Mouse (Mus musculus): ENCODE data around the gene Tcap. TPM values are rescaled to one million over a fixed set of nuclear protein-coding genes. Genes with fewer than 3 reads are reported as not detected.

Tcap gene
- total RNA-seq (2012; rRNA removed) = 0.26 and 0.45 TPM in 2 replicates

- H3K9ac ChIP-seq (ENCODE audit: insufficient read depth, low read depth, low read length, poor library complexity, severe bottlenecking) = no peak within 1 kb of the TSS
- no peak for DNase-seq (ENCODE audit: low read depth, low spot score)
- peaks cover 0 to 8% of the 10 kb centered on the region in 2 experiments; a peak in 1 of 4 replicates for H3K4me1 ChIP-seq (ENCODE audit: control insufficient read depth in 2 of 2, insufficient read depth in 2 of 2, low read length in 2 of 2, poor library complexity in 1 of 2)
- no peak within 1 kb of the TSS for H3K27ac ChIP-seq (ENCODE audit: insufficient read depth, low read depth, low read length, poor library complexity, severe bottlenecking)
- no peaks in the 10 kb centered on the region for H3K9me3 ChIP-seq (ENCODE audit: control insufficient read depth, insufficient read depth, low read depth, low read length)
- H3K36me3 ChIP-seq (ENCODE audit: control insufficient read depth, insufficient read depth, low read length, poor library complexity, severe bottlenecking) = peaks cover 14% of the 10 kb centered on the region; the same call in 1 of the 2 replicates
- in situ Hi-C loops (cut with MboI; ENCODE audit: low sequenced_read_pairs in 2 of 2, unreplicated experiment in 2 of 2) = no loop called here
- TF ChIP-seq HCFC1 (IDR thresholded peaks at IDR 0.05; ENCODE audit: borderline replicate concordance, insufficient read depth, low read length) (no peak), ZNF384 (IDR thresholded peaks at IDR 0.05; ENCODE audit: low read depth, low read length) (no peak), CHD2 (IDR thresholded peaks at IDR 0.05; ENCODE audit: low read depth, low read length) (no peak), ZC3H11A (IDR thresholded peaks at IDR 0.05; ENCODE audit: borderline replicate concordance, low read depth, low read length) (no peak), MAFK (IDR thresholded peaks at IDR 0.05; ENCODE audit: insufficient read depth, low read depth, low read length) (no peak)
- H3K4me3 ChIP-seq (ENCODE audit: insufficient read depth in 1 of 2, low read depth in 1 of 2, low read length in 2 of 2, poor library complexity in 1 of 2, severe bottlenecking in 1 of 2) = peak within 1 kb of the TSS; percentile 33 to 35; a peak in 2 of 4 replicates
Measured at GRCm38 (mm10) chr11:98383261-98384030, at the start of gene Tcap. TSS of gene Tcap (plus strand) at chr11:98383811.

DNA sequence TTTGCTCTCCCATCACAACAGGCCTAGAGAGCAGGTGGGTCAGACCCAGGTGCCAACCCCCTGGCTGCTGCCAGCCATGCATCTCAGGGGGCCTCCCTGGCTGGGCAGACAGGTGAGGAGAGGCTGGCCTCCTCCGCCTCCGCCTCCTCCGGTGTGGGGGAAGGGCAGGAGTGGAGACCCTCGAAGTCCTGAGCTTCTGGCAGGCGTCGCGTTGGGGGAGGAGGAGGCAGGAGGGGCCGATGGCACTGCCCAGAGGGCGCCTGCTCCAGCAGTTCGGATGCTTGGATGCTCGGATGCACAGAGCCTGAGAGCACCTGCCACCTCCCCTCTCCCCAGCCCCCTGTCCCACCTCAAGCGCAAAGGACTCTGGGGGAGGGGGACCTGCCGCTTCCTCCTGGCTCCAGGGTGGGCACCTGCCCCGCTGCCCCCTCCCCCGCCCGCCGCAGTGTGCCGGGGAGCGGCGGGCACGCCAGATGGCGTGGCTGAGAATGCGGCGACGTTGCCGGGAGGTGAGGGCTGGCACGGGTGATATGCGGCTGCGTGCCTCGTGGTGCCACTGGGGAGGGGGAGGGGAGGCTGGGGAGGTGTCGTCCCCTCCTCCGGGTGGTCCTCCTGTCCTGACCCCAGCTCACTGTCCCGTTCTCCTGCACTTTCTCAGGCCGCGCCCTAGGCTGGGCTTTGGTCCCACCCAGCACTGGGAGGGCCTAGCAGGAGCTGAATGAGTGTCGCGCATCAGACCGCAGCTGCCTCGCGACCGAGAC is 49.5 kb upstream of the Tcap start:
- Histone ChIP-seq H3K27ac (ENCODE audit: insufficient read depth, low read depth, low read length, poor library complexity, severe bottlenecking) (no peak overlapping the region), H3K4me1 (ENCODE audit: control insufficient read depth in 2 of 2, insufficient read depth in 2 of 2, low read length in 2 of 2, poor library complexity in 1 of 2) (peaks cover 0 to 13% of the 10 kb centered on the region in 2 experiments; a peak in 2 of 4 replicates), H3K9me3 (ENCODE audit: control insufficient read depth, insufficient read depth, low read depth, low read length) (no peaks in the 10 kb centered on the region), H3K4me3 (ENCODE audit: insufficient read depth in 1 of 2, low read depth in 1 of 2, low read length in 2 of 2, poor library complexity in 1 of 2, severe bottlenecking in 1 of 2) (peak overlapping the region; percentile 54 to 55), H3K9ac (ENCODE audit: insufficient read depth, low read depth, low read length, poor library complexity, severe bottlenecking) (peak overlapping the region; percentile 23), H3K36me3 (ENCODE audit: control insufficient read depth, insufficient read depth, low read length, poor library complexity, severe bottlenecking) (no peaks in the 10 kb centered on the region)
- in situ Hi-C loops (cut with MboI; ENCODE audit: low sequenced_read_pairs in 2 of 2, unreplicated experiment in 2 of 2) = no loop called here
- no peak for DNase-seq (ENCODE audit: low read depth, low spot score)
- TF ChIP-seq ZC3H11A (IDR thresholded peaks at IDR 0.05; ENCODE audit: borderline replicate concordance, low read depth, low read length) = no peak
- no peak for TF ChIP-seq ZNF384 (IDR thresholded peaks at IDR 0.05; ENCODE audit: low read depth, low read length)
- TF ChIP-seq HCFC1 (IDR thresholded peaks at IDR 0.05; ENCODE audit: borderline replicate concordance, insufficient read depth, low read length) = no peak
- no peak for TF ChIP-seq CHD2 (IDR thresholded peaks at IDR 0.05; ENCODE audit: low read depth, low read length)
- no peak for TF ChIP-seq MAFK (IDR thresholded peaks at IDR 0.05; ENCODE audit: insufficient read depth, low read depth, low read length)

GRCm38 (mm10) chr11:98335250-98335649 is 48.4 kb upstream of the Tcap start:
- no peak for DNase-seq (ENCODE audit: low read depth, low spot score)
- Histone ChIP-seq H3K9ac (ENCODE audit: insufficient read depth, low read depth, low read length, poor library complexity, severe bottlenecking) (no peak overlapping the region), H3K4me1 (ENCODE audit: control insufficient read depth in 2 of 2, insufficient read depth in 2 of 2, low read length in 2 of 2, poor library complexity in 1 of 2) (peaks cover 0 to 15% of the 10 kb centered on the region in 2 experiments; a peak in 2 of 4 replicates), H3K36me3 (ENCODE audit: control insufficient read depth, insufficient read depth, low read length, poor library complexity, severe bottlenecking) (no peaks in the 10 kb centered on the region), H3K27ac (ENCODE audit: insufficient read depth, low read depth, low read length, poor library complexity, severe bottlenecking) (no peak overlapping the region), H3K9me3 (ENCODE audit: control insufficient read depth, insufficient read depth, low read depth, low read length) (no peaks in the 10 kb centered on the region), H3K4me3 (ENCODE audit: insufficient read depth in 1 of 2, low read depth in 1 of 2, low read length in 2 of 2, poor library complexity in 1 of 2, severe bottlenecking in 1 of 2) (no peak overlapping the region)
- in situ Hi-C loops (cut with MboI; ENCODE audit: low sequenced_read_pairs in 2 of 2, unreplicated experiment in 2 of 2) = no loop called here
- no peak for TF ChIP-seq HCFC1 (IDR thresholded peaks at IDR 0.05; ENCODE audit: borderline replicate concordance, insufficient read depth, low read length)
- no peak for TF ChIP-seq MAFK (IDR thresholded peaks at IDR 0.05; ENCODE audit: insufficient read depth, low read depth, low read length)
- no peak for TF ChIP-seq CHD2 (IDR thresholded peaks at IDR 0.05; ENCODE audit: low read depth, low read length)
- TF ChIP-seq ZNF384 (IDR thresholded peaks at IDR 0.05; ENCODE audit: low read depth, low read length) = no peak
- no peak for TF ChIP-seq ZC3H11A (IDR thresholded peaks at IDR 0.05; ENCODE audit: borderline replicate concordance, low read depth, low read length)

DNA sequence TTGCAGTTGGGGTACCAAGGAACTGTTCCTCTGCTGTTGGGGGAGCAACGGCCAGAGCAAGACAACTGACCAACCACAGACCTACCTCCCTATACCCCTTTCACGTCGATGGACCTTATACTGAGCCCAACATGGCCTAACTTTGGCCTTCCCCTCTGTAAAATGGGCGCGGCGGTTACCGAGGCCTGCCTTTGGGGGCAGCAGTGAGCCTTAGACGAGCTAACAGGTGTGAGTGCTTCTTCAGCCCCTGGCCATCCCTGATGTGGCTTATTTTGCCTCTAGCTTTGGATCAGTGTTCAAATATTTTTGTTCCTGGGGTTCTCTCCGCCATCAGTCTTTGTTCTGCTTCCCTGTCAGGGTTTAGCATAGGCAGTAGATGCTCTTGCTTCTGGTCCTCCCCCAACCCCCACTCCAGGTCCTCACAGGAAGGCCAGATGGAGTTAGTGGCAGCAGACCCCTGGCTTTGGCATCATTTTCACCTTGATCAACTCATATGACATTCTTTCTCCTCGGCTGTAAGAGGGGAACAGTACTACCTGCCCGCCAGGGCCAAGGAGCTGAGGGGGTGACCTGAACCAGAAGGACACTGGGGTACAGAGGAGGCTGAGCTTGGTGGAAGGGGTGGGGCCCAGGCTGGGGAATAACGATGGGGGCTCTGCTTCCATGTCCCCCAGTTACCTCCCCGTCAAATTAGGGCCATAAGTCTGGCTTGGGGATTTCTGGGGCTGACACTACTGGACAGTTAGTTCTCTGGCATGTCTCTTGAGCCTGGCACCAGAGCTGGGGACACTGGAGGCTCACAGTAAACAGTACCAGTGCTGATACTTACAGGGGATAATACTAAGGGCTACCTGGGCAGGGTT is 47.1 kb upstream of the Tcap start:
- no peaks in the 10 kb centered on the region for H3K36me3 ChIP-seq (ENCODE audit: control insufficient read depth, insufficient read depth, low read length, poor library complexity, severe bottlenecking)
- H3K4me1 ChIP-seq (ENCODE audit: control insufficient read depth in 2 of 2, insufficient read depth in 2 of 2, low read length in 2 of 2, poor library complexity in 1 of 2) = peaks cover 0 to 15% of the 10 kb centered on the region in 2 experiments; a peak in 2 of 4 replicates
- no peak overlapping the region for H3K4me3 ChIP-seq (ENCODE audit: insufficient read depth in 1 of 2, low read depth in 1 of 2, low read length in 2 of 2, poor library complexity in 1 of 2, severe bottlenecking in 1 of 2)
- no peak for DNase-seq (ENCODE audit: low read depth, low spot score)
- TF ChIP-seq ZC3H11A (IDR thresholded peaks at IDR 0.05; ENCODE audit: borderline replicate concordance, low read depth, low read length) (no peak), HCFC1 (IDR thresholded peaks at IDR 0.05; ENCODE audit: borderline replicate concordance, insufficient read depth, low read length) (no peak), CHD2 (IDR thresholded peaks at IDR 0.05; ENCODE audit: low read depth, low read length) (no peak), ZNF384 (IDR thresholded peaks at IDR 0.05; ENCODE audit: low read depth, low read length) (no peak), MAFK (IDR thresholded peaks at IDR 0.05; ENCODE audit: insufficient read depth, low read depth, low read length) (no peak)
- H3K9ac ChIP-seq (ENCODE audit: insufficient read depth, low read depth, low read length, poor library complexity, severe bottlenecking) = no peak overlapping the region
- H3K27ac ChIP-seq (ENCODE audit: insufficient read depth, low read depth, low read length, poor library complexity, severe bottlenecking) = no peak overlapping the region
- H3K9me3 ChIP-seq (ENCODE audit: control insufficient read depth, insufficient read depth, low read depth, low read length) = no peaks in the 10 kb centered on the region
- in situ Hi-C loops (cut with MboI; ENCODE audit: low sequenced_read_pairs in 2 of 2, unreplicated experiment in 2 of 2) = no loop called here
